Mouse (Mus musculus): Measurements from ENCODE around the gene Fbxo44. TPM values are rescaled to one million over a fixed set of nuclear protein-coding genes. Genes with fewer than 3 reads are reported as not detected.

The Fbxo44 gene
- total RNA-seq, 2 experiments from 2014 or later, result not detected

DNA sequence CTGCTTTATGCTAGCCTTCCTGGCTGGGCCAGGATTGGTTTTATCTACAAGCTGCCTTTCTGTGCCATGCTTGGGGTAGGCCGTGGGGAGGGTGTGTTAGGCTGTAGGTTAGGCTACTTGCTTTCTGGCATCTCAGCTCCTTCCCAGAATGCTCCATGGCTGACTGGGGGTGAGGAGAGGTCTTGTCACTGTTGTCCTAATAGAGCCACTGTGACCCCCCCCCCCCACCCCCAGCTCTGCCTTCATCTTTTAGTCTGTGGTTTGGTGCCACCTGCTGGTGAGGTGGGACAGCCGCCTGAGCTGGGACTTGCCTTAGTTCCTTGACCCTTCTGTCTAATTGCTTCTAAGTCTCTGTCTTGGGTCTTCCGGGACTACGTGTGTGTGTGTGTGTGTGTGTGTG, 6.7 kb upstream of the Fbxo44 start:
- ATAC-seq (replicated peaks; ENCODE audit: low FRiP score, poor library complexity, severe bottlenecking), result no peak

DNA sequence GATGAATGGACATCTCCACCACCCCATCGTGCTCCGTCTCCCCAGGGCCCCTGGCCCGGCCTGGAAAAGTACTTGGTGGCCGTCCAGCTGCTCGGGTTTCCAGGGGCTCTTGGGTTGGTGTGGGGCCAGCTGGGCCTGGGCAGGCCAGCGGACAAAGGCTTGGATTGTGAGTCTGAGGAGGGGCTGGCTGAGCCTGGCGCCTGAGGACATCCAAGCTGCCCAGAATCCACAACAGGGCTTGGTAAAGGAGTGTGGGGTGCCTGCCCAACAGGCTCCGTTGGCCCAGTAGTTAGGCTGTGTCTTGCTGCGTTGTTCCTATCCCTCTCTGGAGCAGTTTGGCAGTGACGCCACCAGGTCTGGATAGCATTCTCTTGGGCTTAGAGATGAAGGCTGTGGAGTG, 6.1 kb upstream of the Fbxo44 start:
- no peak for ATAC-seq (replicated peaks; ENCODE audit: low FRiP score, poor library complexity, severe bottlenecking)

DNA sequence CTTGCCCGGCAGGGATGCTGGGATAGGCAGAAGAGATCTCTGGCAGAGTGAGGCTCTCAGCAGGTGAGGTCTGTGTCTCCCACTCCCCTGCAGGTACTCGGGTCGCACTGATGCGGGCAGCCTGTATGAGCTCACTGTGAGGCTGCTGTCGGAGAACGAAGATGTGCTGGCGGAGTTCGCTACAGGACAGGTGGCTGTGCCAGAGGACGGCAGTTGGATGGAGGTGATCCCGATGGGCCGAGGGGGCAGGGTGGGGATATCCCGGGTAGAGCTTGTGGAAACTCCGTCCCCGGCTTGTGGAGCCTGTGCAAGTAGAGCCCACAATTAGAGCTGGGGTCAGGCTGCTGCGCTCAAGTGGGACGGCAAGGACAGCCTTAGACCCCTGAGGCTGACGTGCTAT, 5.3 kb upstream of the Fbxo44 start:
- ATAC-seq (replicated peaks; ENCODE audit: low FRiP score, poor library complexity, severe bottlenecking), result no peak

DNA sequence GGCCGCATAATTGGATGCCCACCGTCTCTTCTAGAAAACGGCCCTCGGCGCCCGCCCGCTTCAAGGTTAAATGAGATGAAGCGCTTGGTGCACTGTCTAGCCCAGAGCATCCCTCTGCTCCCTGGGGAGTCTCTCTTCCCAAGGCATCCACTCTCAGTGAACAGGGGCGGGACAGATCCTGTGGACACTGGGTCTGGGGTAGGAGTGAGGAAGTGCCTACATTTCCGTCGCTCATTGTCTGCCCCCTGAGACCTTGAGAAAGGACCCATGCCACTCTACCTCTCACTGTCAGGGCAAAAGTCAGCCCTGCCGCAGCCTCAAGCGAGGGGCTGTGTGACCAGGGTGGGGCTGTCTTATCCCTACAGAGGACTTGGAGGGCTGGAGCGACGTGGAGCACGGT, 4.2 kb upstream of the Fbxo44 start:
- ATAC-seq (replicated peaks; ENCODE audit: low FRiP score, poor library complexity, severe bottlenecking), result no peak

DNA sequence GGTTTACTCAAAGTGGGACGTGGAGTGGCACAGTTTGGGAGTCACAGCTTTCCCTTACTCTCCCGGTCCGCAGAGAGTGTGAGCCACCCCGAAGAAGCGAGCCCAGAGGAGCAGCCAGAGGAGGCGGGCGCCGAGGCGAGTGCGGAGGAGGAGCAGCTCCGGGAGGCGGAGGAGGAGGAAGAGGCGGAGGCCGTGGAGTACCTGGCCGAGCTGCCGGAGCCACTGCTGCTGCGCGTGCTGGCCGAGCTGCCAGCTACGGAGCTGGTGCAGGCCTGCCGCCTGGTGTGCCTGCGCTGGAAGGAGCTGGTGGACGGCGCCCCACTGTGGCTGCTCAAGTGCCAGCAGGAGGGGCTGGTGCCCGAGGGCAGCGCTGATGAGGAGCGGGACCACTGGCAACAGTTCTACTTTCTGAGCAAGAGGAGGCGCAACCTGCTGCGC, 3.7 kb upstream of the Fbxo44 start:
- no peak for ATAC-seq (replicated peaks; ENCODE audit: low FRiP score, poor library complexity, severe bottlenecking)

DNA sequence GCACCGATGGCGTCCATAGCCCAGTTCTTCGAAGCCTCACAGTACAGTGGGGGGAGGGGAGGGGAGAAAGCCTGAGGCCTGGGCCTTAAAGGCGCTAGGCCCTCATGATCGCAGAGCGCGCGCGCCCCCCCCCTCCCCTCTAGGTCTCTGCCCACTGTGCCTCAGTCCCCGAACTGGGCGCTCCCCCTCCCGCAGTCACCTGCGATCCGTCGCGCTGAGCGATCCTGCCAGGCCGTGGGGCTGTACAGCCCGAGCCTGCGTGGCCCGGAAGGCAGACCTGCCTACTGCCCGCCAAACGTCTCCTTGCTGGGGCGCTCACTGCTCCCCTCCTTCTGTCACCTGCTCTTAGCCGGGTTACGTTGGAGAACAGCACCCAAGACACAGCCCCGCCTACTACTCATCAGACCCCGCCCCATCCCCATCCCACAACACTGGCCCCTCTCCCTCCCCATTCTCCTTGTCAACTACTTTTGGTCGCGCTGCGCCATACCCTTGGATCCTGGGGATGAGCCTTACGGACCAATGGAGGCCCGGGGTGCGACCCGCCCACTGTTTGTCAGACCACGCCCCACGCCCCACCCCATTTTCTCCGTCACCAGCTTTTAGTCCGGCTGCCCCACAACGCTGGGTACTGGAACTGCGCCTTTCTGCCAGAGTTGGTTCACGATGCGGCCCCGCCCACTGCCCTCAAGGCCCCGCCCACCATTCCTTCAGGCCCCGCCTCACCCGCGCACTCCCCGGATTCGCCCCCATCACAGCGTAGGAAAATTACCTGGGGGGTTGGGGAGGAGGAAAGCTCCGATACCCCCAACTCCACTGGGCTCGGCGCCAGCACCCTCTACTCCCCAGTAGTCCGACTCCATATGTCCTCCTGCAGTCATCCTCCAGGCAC, 492 bp downstream of the Fbxo44 start:
- ATAC-seq (replicated peaks; ENCODE audit: low FRiP score, poor library complexity, severe bottlenecking), result peak; percentile 82

DNA sequence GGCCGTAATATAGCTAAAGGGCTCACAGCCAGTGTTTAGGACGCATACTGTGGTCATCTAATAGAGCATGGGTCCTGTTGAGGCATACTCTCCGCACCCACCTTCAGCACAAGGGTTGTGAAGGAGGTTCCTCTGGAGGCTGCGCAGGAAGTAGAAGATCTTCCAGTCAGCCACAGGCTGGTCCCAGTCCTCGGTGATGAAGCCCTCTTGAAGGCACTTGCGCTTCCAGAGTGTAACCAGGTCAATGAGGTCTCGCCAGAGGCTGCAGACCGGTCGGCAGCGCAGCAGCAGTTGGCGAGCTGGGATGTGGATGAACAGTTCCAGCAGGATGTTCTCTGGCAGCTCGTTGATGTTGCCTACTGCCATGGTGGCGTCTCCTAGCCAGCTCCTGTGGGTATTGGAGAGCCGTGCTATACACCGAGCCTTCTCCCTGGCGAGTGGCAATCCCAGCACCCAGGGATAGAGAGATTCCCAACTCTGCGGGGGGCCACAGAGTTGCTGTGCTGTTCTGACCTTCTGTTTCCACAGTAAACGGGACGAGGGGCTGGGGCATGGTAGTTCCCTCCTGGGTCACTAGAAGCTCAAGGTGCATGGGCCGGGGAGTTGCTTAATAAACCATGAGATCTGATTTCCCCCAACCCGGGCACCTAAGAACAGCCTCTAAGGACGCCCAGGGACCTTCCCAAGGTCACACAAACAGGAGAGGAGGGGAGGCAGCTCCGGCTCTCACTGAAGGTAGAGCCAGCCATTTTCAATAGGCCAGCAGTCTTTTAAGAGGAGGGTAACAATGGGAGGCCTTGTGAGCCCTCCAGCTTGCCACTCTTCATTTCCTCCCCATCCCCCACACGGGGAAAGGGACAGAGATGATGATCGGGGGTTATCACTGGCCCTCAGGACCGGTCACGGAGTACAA, 1.6 kb downstream of the Fbxo44 start:
- no peak for ATAC-seq (replicated peaks; ENCODE audit: low FRiP score, poor library complexity, severe bottlenecking)

DNA sequence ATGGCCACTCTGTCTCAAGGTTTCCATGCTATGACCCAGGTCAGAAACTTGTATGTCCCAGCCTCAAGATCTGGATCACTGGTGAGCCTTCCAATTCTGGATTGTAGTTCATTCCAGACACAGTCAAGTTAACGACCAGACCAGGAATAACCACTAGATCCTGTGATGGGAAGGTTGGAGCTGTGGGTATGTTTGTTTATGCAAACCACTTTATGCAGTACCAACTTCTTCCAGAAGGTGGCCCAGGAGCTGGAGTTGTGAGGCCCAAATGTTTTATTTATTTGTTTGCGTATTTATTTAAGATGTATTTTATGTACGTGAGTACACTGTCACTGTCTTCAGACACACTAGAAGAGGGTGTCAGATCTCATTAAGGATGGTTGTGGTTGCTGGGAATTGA, 5.3 kb downstream of the Fbxo44 start:
- ATAC-seq (replicated peaks; ENCODE audit: low FRiP score, poor library complexity, severe bottlenecking), result no peak

DNA sequence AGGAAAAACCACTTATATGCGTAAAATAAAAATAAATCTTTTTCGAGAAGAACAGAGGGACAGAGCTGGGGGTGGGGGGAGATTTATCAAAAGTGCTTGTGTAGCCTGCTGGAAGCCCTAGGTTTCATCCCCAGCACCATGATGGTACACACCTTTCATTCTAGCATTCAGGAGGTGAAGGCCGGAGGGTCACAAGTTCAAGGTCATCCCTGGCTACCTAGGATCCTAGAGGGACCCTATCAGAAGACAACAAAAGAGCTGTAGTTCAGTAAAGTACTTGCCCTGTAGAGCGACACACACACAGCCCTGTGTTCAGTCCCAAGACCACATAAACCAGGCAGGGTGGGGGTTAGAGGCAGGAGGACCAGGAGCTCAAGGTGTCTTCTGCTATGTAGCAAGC, 6.3 kb downstream of the Fbxo44 start:
- ATAC-seq (replicated peaks; ENCODE audit: low FRiP score, poor library complexity, severe bottlenecking), result no peak

DNA sequence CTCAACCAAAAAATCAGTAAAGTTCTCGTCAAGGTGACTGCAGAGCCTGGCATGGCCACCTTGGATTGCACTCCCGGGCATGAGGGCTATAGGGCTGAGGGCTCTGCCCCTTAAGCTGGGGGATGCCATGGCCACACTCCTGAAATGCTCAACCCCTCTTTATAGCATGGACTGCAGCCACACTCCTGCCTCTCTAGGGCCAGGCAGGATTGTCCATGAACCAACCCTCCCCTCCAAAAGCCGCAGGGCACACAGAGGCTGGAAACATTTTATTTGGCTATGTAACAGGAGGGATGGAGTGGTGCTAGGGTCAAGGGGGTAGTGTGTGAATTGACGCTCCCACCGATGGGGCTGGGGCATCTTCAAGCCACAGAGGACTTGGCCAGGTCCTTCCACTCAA, 7.7 kb downstream of the Fbxo44 start:
- ATAC-seq (replicated peaks; ENCODE audit: low FRiP score, poor library complexity, severe bottlenecking), result no peak

DNA sequence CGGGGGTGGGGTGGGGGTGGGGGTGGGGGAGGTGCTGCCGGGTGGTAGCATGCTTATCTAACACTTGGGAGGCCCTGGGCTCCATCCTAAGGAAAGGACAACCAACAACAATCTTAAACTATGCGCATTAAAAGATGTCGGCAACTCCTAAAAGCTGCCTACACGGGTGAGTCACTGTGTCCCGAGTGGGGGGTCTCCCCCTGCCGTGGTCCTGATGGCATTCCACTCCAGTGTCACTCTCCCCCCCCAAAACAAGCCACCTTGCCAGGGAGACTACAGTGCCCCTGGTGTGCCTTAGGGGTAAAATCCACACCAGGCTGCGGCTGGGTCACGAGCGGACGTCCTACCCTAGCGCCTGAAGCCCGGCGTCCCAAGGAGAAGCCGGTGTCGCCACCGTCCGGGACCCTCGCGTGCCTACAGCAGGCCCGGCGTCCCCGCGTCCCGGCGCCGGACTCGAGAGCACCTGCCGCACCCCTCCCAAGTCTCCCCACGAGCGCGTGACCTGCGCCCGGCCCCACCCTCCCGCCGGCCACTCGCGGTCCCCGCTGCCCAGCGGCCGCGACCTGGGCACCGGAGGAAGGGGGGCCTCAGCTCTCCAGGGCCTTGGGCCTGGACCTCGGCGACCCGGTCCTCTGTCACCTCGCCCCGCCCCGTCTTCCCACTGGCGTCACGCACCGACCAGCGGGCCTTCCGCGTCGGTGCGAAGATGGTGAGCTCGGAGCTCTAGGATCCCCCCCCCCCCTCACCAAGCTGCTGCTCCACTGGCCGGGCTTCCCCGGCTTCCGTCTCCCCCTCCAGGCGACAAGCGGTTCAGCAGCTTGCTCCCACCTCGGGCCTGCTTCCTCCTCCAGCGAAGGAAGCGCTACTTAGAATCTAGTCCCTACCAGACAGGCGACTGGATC, 8.8 kb downstream of the Fbxo44 start, which contains the start of gene Fbxo6:
Gene Fbxo6, minus strand, starts transcription at position 874 of the 902 bp plus-strand sequence.
- peak; percentile 80 for ATAC-seq (replicated peaks; ENCODE audit: low FRiP score, poor library complexity, severe bottlenecking)

DNA sequence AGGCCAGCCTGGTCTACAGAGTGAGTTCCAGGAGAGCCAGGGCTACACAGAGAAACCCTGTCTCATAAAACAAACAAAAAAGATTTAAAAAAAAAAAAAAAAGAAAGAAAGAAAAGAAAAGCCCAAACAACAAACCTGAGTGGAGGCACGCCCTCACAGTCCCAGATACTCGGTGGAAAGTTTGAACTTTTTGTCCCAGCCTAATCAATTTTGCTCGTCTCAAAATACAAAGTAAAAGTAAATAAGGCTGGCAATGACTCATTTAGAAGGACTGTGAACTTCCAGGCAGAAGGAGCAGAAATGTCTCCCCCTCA, 9.4 kb downstream of the Fbxo44 start:
- no peak for ATAC-seq (replicated peaks; ENCODE audit: low FRiP score, poor library complexity, severe bottlenecking)

DNA sequence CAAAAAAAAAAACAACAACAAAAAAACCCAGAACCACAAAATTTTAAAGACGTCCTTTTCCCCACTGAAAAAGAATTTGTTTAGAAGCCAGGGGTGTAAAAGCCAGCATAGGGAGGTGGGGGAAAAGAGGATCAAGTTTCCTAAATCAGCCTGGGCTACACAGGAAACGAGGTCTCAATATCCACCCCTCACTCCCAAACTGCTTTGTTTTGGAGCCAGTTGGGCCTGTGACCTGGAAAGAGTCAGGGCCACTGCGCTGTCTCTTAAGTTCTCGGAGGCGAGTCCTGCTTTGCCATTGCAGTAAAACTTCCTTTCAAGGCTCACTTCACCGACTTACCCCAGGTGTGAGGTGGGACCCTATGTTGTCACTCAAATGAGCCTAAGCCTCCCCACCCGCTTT, 10.0 kb downstream of the Fbxo44 start:
- ATAC-seq (replicated peaks; ENCODE audit: low FRiP score, poor library complexity, severe bottlenecking), result no peak

DNA sequence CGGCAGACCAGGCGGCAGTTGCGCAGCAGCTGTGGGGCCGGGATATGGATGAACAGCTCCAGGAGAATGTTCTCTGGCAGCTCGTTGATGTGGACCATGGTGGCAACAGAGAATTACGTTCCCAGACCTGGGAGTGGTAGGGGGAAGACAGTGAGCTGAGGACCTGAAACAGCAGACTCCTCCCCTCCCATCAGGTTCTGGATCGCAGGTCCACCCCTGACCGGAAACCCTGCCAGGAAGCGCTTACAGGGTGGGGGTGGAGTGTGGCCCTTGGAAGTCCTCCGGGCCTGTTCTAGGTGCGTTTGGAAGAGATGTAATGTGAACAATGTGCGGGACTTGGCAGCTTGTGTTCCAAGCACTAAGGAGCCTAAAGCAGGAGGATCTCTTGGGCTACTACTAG, 10.7 kb downstream of the Fbxo44 start:
- no peak for ATAC-seq (replicated peaks; ENCODE audit: low FRiP score, poor library complexity, severe bottlenecking)

DNA sequence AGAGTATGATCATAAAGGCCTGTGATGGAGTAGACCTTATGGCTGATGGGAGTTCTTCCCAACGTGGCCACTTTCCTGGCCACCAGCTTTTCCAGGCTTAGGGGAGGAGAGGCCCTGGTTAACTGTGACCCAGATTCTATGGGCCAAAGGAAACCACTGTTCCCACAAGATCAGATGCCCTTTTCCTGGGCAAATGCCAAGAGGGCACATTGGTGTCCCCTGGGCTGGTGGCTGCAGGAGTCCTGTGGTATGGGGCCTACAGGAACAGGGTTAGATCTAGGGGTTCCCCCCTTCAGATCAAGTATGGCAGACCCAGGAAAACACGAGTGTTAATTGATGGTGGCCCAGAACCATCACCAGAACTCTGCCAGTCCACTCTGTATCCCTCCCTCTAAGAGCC, 12.6 kb downstream of the Fbxo44 start:
- no peak for ATAC-seq (replicated peaks; ENCODE audit: low FRiP score, poor library complexity, severe bottlenecking)

DNA sequence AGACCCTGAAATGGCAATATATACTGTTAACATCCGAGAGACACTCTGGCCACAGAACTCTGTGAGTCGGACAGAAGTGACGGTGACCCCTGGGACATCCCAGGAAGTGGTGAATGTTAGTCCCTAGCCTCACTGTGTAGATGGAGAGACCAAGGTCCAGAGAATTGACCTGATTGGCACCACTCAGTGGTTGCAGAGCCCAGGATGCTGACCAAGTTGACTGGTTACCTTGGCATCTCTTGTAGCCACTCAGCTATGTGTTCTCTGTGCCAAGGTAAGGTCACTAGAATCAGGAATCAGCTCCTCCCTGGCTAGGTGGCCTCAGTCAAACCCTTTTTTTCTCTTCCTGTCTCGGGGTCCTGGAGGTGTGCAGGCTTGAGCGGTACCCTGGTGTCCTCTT, 16.6 kb downstream of the Fbxo44 start:
- ATAC-seq (replicated peaks; ENCODE audit: low FRiP score, poor library complexity, severe bottlenecking), result no peak

DNA sequence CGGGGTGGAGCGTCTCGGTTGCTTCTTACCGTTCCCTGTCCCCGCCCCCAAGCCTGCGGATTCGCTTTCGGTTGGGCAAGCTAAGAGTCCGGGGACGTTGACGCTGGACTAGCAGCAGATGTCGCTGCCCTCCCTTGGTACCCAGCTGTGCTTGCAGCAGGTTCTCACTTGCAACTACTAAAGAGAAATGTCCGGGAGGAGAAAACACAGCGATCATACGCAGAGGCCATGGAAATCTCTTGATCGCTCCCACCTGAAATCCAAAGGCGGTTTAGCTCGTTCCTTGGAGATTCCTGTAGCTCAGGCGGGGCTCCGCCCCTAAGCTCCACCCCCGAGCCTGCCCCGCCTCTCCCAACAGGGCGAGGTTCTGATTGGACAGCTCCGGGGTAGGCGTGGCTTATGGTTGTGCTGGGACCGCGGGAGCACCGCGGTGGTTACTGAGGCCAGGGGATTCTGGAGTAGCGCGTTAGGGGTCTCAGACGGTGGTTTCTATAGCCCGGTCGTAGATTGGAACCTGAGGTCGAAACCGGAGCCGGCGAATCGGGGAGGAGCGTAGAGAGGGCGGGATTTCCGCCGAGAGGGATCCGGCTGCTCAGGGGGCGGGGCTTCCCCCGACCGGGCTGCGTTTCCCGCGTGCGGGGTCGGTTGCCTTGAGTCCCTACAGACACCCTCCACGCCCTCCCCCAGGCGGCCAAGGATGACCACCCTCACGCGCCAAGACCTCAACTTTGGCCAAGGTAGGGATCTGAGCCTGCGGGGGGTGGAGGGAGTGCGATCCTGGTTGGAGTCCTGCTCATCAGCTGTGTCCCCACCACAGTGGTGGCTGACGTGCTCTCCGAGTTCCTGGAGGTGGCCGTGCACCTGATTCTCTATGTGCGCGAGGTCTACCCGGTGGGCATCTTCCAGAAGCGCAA, 19.9 kb downstream of the Fbxo44 start:
- peak; percentile 94 for ATAC-seq (replicated peaks; ENCODE audit: low FRiP score, poor library complexity, severe bottlenecking)

DNA sequence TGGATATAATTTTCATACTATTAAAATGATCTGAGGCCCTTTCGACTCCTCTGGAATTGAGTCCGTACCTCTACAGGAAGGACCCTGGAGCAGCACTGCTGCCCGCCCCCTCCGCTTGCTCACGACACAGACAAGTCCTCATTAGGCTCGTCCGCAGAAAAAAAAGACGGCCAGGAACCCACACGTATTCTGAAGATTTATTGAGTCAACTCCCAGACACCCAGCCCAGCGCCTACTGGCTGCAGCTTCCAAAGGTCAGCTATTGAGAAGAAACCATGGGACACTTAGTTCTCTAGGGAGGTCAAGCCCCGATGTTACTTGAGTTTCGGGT, 20.6 kb downstream of the Fbxo44 start:
- peak; percentile 21 for ATAC-seq (replicated peaks; ENCODE audit: low FRiP score, poor library complexity, severe bottlenecking)

DNA sequence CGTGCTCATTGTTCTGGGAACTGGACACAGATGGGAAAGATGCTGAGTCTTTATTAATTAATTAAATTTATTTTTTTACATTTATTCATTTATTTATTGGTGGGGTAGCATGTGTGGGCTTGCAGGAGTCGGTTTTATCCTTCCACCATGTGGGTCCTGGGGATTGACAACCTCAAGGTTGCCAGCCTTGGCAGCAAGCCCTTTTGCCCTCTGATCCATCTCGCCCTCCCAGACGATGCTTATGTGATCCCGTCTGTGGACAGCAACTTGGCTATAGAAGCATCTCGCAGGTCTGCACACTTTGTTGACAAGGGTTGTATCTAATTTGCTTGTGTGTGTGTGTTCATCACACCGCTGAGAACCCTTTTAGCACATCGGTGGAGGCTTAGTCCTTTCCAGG, 22.8 kb downstream of the Fbxo44 start:
- ATAC-seq (replicated peaks; ENCODE audit: low FRiP score, poor library complexity, severe bottlenecking), result no peak

Data from erythroid progenitor cell, adult 5-6 weeks (primary cell).